ENCODE assay signal across 35 mouse cellular contexts in genomic region chr8:89523336-89523735, GRCm38 (mm10).
"Had no signal": no experiment of that assay in that cellular context is flagged by ENCODE, and none has a peak within 500 bp of the region (broad histone marks: within the 10 kb centered on the region; RNA-seq: fewer than 3 reads in every experiment).

No protein-coding gene starts in this region.

- DNase-seq: heart, postnatal 10 days; heart, postnatal 14 days; heart, postnatal 36 days; heart, postnatal 4 days; kidney, adult 11 months; kidney, adult 18-20 months; kidney, adult 2 months; kidney, adult 8-10 months; kidney, adult 9 months; kidney, postnatal 10 days; kidney, postnatal 14 days; kidney, postnatal 25 days; kidney, postnatal 36 days; kidney, postnatal 4 days; layer of hippocampus, adult 9-11 months; layer of hippocampus, postnatal 36 days had no signal

- ATAC-seq: hindbrain, embryonic 16.5 days; hindbrain, postnatal 0 days; inflammation-experienced regulatory T-cells, adult 6 months; intestine, embryonic 15.5 days; intestine, embryonic 16.5 days; intestine, postnatal 0 days had no signal

- H3K27me3 ChIP-seq: heart, embryonic 12.5 days; heart, embryonic 13.5 days; heart, embryonic 15.5 days; hindbrain, embryonic 12.5 days; hindbrain, embryonic 13.5 days; hindbrain, embryonic 15.5 days; intestine, embryonic 15.5 days; kidney, embryonic 15.5 days had no signal

- H3K36me3 ChIP-seq: heart, embryonic 10.5 days; heart, embryonic 12.5 days; heart, embryonic 13.5 days; heart, embryonic 15.5 days; hindbrain, embryonic 10.5 days; hindbrain, embryonic 12.5 days; hindbrain, embryonic 13.5 days; hindbrain, embryonic 15.5 days; intestine, embryonic 15.5 days; kidney, embryonic 15.5 days had no signal

- H3K9ac ChIP-seq: heart, embryonic 12.5 days; heart, embryonic 13.5 days; heart, embryonic 15.5 days; hindbrain, embryonic 12.5 days; hindbrain, embryonic 13.5 days; hindbrain, embryonic 14.5 days; hindbrain, embryonic 15.5 days; intestine, embryonic 15.5 days; kidney, embryonic 15.5 days had no signal

- H3K4me1 ChIP-seq: heart, embryonic 10.5 days; heart, embryonic 12.5 days; heart, embryonic 13.5 days; heart, embryonic 15.5 days; hindbrain, embryonic 10.5 days; hindbrain, embryonic 12.5 days; hindbrain, embryonic 13.5 days; hindbrain, embryonic 15.5 days; intestine, embryonic 15.5 days had no signal

- H3K4me2 ChIP-seq: heart, embryonic 11.5 days; heart, embryonic 12.5 days; heart, embryonic 13.5 days; heart, embryonic 15.5 days; hindbrain, embryonic 12.5 days; hindbrain, embryonic 13.5 days; hindbrain, embryonic 14.5 days; hindbrain, embryonic 15.5 days; intestine, embryonic 15.5 days; kidney, embryonic 15.5 days had no signal

- H3K4me3 ChIP-seq: heart, embryonic 10.5 days; heart, embryonic 12.5 days; heart, embryonic 13.5 days; heart, embryonic 15.5 days; hindbrain, embryonic 10.5 days; hindbrain, embryonic 12.5 days; hindbrain, embryonic 13.5 days; hindbrain, embryonic 15.5 days; intestine, embryonic 15.5 days; kidney, embryonic 15.5 days; layer of hippocampus, adult 2 months had no signal

- H3K27ac ChIP-seq: heart, embryonic 10.5 days; heart, embryonic 13.5 days; heart, embryonic 15.5 days; hindbrain, embryonic 10.5 days; hindbrain, embryonic 12.5 days; hindbrain, embryonic 13.5 days; hindbrain, embryonic 14.5 days; hindbrain, embryonic 15.5 days; hindbrain, postnatal 0 days; intestine, embryonic 15.5 days; kidney, embryonic 15.5 days; kidney, postnatal 0 days; layer of hippocampus, adult 2 months had no signal

- H3K9me3 ChIP-seq: heart, embryonic 10.5 days; heart, embryonic 12.5 days; heart, embryonic 13.5 days; heart, embryonic 15.5 days; hindbrain, embryonic 10.5 days; hindbrain, embryonic 12.5 days; hindbrain, embryonic 13.5 days; hindbrain, embryonic 15.5 days; intestine, embryonic 15.5 days; kidney, embryonic 15.5 days had no signal
